Mouse (Mus musculus) brain, adult 2 months (tissue): ENCODE results near the gene Zfp799.

Source experiments
- DNase-seq: peaks from one replicate; pipeline ENCODE4 v3.0.0; 2011; ENCODE audit warnings: low read depth, low spot score

The Zfp799 gene

DNA sequence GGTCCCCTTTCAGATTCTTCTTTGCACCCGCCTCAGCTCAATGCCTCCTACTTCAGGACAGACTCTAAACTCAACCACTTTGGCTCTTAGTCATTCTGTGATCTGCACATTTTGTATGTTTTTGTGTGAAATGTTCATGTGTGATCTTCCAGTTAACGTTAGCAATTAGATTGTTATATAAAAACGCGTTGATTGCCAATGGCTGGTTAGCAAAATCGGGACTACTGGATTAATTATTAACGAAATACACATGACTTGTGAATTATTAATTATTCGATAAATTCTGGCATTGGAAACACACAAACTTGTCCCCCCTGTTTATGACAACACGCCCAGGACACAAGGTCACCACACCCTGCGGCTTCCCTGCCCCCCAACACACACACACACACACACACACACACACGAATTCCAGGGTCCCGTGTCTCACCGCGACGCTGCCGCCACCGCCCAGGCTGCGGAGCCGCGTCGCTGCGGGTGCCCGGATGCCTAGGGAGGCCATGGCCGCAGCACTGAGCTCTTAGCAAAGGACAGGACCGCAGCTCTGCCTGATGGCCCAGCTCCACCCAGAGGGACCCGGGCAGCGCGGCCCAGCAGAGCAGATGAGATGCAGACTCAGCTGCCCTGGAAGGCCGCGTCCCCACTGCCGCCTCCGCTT lies 42.5 kb downstream of the Zfp799 start:
- no peak for DNase-seq

DNA sequence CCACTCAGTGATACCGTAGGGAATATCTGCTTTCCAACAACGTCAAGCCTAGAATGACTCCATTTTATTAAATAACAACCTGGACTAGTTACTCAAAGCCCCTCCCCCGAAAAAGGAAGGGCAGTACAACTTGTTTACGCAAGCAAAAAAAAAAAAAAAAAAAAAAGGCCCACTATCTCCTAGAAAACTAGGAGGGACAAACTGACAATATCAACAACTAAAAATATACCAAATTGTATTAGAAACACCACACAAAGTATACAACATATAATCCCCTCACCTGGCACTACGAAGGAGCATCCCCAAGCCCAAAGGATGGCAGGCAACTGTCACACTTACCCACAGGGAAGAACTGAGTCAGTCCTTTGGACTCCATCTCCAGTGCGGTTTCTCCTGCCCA lies 43.1 kb downstream of the Zfp799 start:
- no peak for DNase-seq

DNA sequence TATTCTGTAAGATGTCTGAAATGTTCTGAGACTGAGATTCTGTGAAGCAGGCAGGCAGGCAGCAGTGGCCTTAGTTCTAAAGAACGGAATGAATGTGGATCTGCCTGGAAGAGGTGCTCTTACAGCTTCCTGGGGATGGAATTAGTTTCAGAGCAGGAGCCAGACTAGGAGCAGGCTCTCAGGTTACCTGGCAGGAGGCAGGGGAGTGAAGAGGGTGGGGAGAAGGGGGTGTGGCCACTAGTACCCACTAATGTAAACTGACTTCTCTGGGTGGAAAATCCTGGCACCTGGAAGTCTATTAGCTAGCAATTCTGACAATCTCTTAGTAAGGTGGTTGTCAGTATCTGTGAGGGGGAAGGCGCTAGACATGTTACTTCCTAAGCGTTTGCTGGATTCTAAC lies 44.4 kb downstream of the Zfp799 start:
- DNase-seq = no peak

DNA sequence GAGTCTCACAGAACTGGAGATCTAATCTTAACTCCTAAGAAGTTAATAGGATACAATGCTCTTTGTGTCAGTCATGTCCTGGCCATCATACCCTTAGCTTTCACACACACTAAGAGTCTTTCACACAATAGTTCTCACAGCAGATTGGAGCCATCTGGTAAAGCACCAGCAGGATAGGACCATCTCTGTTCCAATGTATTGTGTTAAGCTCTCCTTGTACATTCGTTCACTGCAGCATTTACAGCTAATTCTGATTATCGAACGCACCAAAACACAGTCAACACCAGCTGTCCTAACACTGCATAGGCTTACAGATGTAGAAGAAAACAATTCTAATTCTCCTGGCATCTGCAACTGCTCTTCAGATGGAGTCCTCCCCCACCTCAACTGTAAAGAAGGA lies 52.5 kb downstream of the Zfp799 start:
- DNase-seq = no peak

DNA sequence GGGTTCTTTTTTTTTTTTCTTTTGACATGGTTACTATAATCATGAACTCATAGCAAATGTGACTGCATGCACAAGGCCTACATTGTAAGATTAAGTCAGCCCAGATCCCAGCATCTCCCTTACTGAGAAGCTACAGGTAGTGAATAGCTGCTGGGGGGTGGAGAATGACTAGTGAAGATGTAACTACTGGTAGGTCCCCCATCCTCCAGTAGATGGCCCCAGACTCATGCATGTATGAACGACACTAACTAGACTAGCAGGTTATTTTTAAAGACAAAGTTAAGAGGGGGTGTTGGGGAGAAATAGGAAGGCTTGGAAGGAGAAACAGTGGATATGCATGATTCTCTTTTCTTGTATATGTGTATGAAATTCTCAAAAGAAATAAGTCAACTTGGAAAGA lies 58.8 kb downstream of the Zfp799 start:
- DNase-seq = peak; percentile 59

DNA sequence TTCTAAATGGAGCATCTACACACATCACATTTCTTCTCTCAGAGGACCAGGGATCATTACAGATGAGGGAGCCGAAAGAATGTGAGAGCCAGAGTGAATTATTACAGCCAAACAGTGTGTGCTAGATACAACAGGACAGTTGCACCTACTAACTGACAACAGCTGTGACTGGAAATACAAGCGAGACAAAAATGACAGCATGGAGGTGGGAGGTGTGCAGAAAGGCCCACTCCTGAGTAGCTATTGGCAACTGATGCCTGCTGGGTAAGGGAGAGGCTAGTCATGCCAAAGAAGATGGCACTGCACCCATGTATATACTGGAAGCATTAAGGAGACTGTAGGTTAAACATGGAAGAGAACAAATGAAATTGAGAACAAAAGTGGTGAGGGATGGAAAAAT lies 63.6 kb downstream of the Zfp799 start:
- DNase-seq = peak; percentile 75
